Mouse (Mus musculus): ENCODE results near the gene Asic5.

DNA sequence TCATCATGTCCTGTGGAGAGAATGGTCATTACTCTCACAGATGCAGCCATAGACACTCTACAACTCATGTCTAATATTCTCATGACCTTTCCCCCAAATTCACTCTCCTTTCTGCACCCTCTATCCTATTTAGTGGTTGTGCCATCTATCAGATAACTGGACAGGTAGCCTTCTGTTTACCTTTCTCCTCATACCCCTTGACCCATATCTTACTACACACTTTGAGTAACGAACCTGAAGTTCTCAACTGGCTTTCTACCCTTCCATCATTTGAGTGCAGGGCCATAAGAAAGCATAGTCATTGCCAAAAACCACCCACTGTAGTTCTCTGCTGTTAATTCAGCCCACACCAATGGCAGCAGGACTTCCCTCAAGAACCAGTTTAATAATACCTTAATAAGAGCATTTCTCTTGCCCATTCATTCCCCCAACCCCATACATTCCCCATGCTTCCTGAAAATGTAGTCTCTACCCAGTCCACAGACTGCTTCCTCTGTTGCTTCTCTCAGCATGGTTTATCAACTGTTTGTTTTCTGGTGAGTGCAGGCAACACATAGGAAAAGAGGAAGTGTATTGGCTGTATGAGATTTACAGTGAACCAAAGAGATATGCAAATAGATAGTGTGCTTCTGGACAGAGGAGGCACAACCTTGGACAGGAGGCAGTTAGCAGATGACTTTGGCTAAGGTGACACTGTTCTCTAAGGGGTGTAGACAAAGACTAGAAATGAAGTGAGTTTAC lies 48.1 kb downstream of the Asic5 start:
- TF ChIP-seq POLR2A (IDR thresholded peaks at IDR 0.05; ENCODE audit: borderline replicate concordance, extremely low read depth, insufficient read depth, insufficient read length, poor library complexity, severe bottlenecking) (no peak), CTCF (IDR thresholded peaks at IDR 0.05; ENCODE audit: borderline replicate concordance, extremely low read depth, insufficient read depth, insufficient read length) (no peak)
